Mouse (Mus musculus) heart, postnatal 14 days (tissue): Measurements from ENCODE around the gene Stac3. TPM values are rescaled to one million over a fixed set of nuclear protein-coding genes. Genes with fewer than 3 reads are reported as not detected.
A peak's percentile ranks its signal among the peaks of the same experiment; 100 is the strongest.

Experiments
- DNase-seq, 2 experiments: peaks; one replicate each; pipeline ENCODE4 v3.0.0; 2021 to 2022
- intact Hi-C: fragments of 180-260 bp; cut with DNase I; formaldehyde crosslinking; loops from one replicate; pipeline ENCODE4 v1.15.1; 2025
- total RNA-seq, 2 experiments: library from RNA; stranded (reverse); gene quantifications; 2 replicates each; pipeline ENCODE4 v1.2.3; 2021

The Stac3 gene
- total RNA-seq, 2 experiments from 2014 or later = 0.88 to 2.1 TPM

DNA sequence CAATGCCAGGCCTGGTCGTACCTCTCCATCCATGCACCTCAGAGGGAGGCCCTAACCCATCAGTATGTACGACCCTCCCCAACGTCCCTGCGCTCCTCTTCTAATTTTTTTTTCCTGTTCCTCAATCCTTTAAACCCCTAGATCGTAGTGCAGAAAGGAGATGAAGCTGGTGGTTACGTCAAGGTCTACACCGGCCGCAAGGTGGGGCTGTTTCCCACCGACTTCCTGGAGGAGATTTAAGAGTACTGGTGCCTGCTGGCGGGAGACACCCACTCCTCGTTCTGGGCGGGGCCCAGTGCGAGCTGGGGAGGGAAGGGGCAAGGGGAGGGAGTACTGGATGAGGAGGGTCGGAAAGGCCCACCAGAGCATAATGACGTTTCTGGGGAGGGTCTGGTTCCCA lies 6.8 kb downstream of the Stac3 start:
- intact Hi-C loops = no loop called here
- peak; percentile 71 to 82 for DNase-seq

DNA sequence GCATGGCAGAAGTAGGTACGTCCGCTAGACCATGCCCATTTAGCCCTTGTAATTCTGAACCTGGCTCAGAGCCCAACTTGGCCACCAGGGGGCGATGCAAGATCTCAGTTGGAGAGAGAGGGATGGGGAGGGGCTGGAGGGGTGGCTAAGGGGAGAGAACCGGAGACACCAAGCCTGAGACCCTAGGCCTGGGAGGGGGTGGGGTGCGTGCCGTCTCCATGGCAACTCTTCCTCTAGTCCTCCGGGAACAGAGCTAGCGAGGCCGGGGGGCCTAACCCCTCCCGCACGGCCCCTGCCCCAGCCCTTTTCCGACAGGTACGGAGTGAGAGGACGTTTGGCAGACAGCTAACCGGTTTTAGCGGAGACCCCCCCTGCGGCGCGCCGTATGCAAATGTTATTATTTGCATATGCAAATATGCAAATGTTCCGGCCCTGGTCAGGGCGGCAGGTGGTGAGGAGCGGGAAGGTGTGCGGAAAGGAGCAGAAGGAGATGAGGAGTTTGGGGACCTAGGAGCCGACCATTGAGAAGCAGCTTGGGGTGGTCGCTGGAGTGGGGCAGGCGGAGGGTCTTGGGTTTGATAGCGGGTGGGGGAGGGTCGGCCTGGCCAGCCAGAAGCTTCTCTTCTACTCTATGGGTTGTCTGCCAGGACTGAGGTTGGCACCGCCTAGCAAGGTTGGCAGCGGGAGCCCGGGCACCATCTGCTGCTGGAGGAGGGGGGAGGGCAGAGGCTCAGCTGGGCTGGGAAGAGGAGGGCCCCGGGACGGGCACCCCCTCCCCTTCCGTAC lies 7.8 kb downstream of the Stac3 start:
- intact Hi-C loops = loop anchor here (1.0 kb wide), 1 partner anchor 28 kb away; no protein-coding TSS in a partner anchor
- DNase-seq = peak; percentile 81 to 90

DNA sequence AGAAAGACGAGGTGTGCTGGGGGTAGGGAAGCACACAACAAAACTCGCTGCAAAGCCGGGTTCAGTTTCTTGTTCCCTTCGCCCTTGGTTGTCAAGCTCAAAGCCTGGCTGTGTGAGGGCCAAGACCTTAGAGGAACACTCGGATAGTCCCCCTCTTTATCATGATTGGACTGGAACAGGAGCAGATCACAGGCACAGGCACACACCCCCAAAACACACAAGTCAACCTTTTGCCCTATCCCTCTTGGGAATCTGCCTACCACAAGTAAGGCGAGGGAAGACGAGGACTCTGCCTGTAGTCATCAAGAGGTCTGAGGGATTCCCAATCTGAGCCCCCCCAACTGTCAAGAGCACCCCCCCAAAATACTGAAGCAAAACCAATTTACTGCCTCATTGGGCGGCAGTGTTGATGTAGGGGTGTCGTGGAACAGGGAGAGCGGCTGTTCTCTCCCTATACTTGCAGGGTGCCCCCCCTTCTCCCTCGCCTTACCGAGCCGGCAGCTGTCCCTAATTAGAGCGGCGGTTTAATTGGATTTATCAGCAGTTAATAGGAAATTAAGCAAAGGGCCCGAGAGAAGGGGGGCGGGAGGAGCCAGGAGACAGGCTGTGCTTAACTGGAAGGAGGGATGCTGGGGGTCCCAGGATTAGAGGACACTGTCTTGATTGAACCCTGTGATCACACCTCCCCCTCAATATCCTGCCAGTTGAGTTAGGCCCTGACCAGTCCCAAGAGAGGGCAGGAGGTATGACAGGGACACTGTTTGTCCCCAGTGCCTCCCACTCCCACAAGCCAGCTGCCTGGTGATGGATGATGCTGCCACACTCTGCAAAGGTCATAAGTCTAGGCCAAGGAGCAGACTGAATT lies 8.6 kb downstream of the Stac3 start:
- DNase-seq = no peak
- intact Hi-C loops = loop anchor here (1.0 kb wide), 1 partner anchor 27 kb away; no protein-coding TSS in a partner anchor

DNA sequence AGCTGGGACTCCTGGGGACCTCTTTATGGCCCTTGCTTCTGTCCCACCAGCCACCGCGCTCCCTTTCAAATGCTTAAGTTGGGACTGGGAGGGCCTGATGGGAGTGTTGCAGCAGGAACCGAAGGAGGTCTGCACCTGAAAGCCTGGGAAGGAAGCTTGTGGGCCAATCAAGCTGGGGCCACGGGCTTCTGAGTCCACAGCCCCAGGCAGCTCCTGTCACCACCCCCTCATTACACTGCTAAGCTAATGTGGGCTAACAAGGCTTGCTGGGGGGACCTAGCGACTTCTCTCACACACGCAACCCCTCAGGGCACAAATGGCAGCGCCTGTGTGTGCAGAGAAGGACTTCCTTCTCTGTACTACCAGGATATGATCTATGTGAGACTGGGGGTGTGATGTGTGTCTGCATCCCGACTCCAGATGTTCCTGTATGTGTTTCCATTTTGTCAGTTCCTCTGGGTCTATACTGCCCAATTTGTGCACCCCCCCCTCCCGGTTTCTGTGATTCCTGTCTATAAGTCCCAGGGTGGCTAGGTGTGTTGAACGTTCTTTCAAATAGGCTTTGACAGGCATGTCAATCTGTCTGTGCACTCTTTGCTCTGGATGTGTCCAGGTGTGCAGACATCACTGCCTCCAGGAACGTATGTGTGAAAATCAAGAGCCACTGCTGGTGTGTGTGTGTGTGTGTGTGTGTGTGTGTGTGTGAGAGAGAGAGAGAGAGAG lies 9.6 kb downstream of the Stac3 start:
- intact Hi-C loops = no loop called here
- no peak for DNase-seq

DNA sequence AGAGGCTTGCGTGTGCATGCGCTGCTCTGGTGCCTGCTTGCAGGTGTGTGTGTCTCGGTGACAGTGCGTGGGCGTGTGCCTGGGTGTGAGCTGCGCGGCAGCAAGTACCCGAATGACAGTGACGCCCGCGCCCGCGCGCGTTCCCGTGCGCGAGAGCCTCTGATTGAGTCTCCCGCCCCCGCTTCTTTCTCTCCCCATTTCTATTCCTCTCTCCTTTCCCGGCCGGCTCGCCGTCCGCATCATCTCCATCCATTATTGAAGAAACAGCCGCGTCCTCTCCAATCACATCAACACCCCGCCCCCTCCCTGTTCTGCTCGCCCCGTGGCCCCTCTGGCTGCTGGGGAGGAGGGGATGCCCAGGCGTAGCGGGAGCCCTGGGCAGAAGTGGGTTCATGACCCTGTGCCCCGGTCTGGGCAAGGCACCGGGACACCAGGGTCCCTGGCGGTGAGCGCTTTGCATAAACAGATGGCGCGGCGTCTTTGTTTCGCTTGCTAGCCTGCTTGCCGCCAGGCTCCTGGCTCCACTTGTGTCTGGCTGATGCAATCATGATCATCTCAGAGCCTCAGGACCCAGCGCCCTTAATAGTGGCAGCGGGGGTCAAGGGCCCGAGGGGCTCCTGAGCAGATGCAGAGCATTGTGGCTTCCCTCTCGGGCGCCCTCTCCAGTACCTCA lies 10.3 kb downstream of the Stac3 start:
- peak; percentile 33 to 40 for DNase-seq
- intact Hi-C loops = no loop called here

DNA sequence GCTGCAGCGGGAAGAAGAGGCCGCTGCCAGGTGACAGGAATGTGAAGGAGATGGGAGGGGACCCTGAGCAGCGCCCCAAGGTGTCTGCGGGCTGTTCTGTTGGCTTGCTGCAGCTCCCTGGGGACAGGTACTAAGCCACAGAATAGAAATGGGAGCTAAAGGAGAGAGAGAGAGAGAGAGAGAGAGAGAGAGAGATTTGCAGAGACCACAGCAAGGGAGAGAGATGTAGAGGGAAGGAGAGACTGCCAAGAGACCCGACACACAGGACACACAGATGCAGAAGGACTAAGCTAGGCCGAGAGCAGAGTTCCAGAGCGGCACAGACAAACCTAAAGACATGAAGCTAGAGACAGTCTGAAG lies 10.8 kb downstream of the Stac3 start:
- intact Hi-C loops = no loop called here
- peak in 1 of 2 experiments; percentile 40 for DNase-seq

DNA sequence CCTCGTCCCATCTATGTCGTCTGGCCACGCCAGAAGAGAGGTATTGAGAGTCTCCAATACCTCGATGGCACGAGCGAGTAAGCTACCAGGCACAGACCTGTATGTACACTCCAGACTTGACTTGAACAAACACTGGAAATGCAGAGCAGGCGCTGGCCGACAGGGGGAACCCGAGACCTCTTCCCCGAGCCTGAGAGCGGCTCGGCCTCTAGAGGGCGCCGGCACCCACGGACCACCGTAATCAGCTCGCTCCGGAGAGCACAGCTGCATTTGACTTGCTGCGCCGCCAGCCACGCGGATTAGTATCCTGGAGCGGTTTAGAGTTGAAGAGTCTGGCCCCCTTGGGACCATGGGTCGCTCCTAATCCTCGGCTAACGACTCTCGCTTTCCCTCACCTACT lies 11.3 kb downstream of the Stac3 start:
- DNase-seq = peak; percentile 96 to 97
- intact Hi-C loops = loop anchor here (1.0 kb wide), 1 partner anchor 25 kb away; no protein-coding TSS in a partner anchor

DNA sequence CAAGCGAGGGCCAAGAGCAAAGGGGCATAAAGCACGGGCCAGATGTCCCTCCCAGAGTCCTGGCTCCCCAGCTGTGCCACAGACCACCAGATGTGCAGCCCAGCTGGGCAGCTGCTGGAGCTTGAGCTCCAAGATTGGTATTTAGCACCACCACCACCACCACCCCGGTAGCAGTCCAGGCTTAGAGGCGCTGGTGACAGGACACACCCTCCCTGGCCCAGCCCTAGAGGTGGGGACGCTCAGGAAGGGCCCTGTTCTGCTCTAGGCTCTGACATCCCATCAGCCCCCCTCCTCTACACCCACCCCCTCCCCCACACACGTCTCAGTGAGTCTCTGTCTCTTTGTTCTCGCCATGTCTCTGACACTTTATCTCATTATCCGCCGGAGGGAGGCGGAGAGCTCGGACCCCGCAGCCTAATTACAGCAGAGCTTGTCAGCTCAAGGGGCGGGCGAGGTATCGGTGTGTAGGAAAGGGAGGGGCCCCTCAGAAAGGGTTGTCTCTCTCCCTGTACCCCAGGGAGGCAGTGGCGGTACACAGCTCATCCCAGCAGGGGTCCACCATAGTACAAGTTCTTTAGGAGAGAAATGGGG lies 12.1 kb downstream of the Stac3 start:
- intact Hi-C loops = loop anchor here (1.0 kb wide), 1 partner anchor 25 kb away; no protein-coding TSS in a partner anchor
- no peak for DNase-seq

DNA sequence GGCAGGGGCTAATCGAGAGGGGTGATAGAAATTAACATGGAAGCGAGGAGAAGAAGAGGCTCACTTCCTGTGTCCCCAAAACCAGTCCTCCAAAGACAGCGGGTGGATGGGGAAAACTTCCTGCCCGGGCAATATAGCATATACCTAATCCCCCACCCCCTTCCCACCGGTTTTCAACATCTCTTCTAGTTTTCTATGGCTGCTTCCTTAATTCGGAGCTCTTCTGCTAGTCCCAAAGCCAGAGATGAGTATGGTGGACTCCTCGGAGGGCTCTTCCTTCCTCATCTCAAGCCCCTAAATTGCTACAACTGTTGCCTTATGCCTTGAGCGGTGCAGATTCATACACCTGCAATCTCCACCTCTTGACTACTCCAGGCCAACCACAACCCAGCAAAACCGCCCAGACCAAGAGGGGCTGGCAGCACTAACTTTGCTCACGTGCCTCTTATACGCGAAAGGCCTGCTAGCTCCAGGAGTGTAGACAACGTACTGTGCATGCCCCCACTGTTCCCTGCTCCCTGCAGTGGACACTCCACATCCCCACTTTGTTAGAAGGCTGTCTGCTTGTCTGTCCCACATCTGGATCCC lies 12.7 kb downstream of the Stac3 start:
- no peak for DNase-seq
- intact Hi-C loops = no loop called here

DNA sequence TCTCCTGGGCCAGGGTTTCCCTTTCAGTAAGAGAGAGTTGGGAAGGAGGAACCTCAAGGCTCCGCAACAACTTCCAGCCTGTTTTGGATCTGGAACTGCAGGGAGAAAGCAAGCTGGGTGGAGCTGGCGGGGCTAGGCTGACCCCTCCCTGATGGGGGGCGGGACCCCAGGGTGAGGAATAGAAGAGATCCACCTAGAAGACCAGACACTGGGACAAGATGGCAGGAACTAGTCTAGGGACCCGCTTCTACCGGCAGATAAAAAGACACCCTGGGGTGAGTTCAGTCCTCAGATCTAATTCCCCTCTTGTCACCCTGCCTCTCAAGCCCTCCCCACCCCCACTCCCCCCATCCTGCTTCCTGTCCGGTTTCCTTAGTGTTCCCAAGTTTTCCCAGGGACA lies 13.3 kb downstream of the Stac3 start, which contains the start of gene Ndufa4l2:
Gene Ndufa4l2, plus strand, starts transcription at position 204 of the 400 bp plus-strand sequence.
- DNase-seq = peak; percentile 64 to 71
- intact Hi-C loops = no loop called here

DNA sequence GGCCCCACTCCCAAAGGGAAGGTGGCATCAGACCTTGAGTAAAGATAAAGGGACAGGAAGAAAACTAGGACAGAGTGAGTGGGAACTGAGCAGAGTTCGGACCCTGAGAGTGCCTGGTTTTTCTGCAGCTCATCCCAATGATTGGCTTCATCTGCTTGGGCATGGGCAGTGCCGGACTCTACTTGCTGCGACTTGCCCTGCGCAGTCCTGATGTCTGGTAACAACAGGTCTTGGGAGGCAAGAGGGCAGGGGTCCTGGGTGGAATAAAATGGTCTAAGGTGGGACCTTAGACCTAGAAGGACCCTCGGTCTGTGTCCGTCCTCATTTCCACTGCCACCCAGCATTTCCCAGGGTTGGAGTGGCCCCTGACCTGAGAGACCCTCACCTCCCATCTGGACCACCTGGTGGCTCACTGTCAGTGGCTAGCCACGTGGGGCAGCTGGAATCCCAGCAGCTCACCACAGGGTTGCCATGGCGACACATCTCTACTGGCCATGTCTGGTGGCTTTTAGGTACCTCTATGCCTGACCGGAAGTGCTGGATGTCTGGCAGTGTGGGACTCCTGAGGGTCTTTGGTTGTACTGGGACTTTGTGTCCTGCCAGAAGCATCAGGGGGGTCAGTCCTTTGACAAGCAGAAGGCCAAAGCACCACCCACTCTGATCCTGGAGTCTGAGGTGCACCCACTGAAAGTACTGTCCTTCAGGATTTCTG lies 13.9 kb downstream of the Stac3 start:
- intact Hi-C loops = no loop called here

DNA sequence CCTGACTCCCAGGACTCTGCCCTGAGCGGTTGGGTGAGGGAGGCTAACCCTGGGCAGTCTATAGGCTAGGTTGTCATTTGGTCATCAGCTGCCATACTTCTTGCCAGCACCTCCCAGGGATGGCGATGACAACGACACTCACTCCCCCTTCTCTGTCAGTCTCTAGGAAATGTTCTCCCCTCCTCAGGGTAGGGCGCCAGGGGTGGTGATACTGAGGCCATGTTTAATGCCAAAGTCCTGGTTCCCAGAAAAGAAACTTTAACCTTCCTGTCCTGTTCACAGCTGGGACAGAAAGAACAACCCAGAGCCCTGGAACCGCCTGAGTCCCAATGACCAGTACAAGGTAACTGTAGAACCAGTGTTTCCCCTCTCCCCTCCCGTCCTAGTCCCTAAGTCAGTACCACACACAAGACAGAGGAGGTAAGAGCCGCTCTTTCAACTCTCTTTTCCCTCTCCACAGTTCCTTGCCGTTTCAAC lies 14.5 kb downstream of the Stac3 start:
- no peak for DNase-seq
- intact Hi-C loops = no loop called here

More for the DNA sequence above, 13.9 kb downstream of the Stac3 start:
- DNase-seq = no peak

DNA sequence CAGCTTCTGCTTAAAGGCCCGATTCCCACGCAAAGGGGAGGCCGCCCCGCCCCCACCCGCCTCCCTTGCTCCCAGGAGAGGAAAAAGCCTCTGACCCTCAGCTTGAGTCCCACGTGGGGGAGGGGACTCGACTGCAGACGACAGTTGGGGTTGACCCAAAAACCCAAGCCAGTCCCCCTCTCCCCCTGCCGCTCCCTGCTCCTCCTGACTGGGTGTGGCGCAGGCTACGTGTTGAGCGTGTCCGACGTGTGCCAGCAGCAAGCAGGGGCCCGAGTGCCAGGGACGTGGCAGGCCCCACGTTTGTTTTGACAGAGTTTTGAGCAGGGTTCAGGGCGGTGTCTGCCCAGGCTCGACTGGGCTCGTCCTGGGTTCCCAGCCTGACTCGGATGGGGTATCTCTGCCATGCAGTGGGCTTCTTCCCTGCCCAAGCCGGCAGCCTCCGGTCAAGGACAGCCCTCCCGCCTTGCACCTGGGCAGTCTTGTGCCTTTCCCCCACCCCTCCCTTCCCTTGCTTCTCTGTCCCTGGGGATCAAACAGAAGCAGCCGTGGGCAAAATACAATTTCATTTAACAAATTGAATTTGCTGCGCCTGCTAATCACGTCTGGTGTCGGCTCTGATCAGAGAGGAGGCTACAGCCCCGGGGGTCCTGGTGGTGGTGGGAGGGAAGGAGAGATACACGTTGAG lies 15.2 kb downstream of the Stac3 start:
- DNase-seq = peak; percentile 58 to 64
- intact Hi-C loops = no loop called here

DNA sequence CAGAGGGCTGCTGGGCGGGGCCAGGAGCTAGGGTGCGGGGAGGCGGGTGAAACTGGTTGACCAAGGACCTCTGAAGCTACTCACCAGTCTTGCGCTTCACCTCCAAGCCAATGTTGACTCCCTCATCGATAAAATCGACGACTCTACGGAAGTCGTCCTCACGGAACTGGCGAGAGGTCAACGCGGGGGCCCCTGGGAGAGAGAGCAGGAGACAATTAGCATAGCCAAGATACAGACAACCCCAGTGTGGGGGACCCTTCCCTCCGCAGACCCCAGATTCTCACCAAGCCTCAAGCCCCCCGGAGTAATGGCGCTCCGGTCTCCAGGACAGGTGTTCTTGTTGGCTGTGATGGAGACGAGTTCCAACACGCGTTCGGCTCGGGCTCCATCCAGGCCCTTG lies 16.5 kb downstream of the Stac3 start:
- no peak for DNase-seq
- intact Hi-C loops = no loop called here

DNA sequence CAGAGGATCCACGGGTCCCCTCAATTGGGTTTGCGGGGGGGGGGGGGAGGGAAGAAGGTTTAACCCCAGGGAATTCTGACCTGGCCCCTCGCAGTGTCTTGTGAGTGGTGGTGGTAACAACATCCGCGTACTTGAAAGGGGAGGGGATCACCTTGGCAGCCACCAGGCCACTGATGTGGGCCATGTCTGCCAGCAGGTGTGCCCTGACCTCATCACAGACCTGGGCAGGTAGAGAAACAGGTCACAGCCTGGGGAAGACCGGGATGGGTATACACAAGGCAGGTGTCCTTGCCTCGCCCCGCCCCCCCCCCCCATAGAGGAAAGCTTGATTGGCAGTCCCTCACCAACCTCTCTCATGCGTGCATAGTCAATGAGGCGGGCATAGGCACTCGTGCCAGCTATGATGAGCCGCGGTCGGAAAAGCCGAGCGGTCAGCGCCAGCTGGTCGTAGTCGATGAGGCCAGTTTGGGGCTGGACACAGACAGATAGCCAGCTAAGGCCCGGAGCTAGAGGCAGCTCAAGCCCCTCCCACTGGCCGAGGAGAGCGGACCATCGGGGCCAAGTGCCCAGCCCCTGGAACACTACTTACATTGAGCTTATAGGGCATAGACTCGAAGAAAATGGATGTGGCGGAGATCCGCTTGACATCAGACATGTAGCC lies 17.7 kb downstream of the Stac3 start:
- no peak for DNase-seq
- intact Hi-C loops = no loop called here

DNA sequence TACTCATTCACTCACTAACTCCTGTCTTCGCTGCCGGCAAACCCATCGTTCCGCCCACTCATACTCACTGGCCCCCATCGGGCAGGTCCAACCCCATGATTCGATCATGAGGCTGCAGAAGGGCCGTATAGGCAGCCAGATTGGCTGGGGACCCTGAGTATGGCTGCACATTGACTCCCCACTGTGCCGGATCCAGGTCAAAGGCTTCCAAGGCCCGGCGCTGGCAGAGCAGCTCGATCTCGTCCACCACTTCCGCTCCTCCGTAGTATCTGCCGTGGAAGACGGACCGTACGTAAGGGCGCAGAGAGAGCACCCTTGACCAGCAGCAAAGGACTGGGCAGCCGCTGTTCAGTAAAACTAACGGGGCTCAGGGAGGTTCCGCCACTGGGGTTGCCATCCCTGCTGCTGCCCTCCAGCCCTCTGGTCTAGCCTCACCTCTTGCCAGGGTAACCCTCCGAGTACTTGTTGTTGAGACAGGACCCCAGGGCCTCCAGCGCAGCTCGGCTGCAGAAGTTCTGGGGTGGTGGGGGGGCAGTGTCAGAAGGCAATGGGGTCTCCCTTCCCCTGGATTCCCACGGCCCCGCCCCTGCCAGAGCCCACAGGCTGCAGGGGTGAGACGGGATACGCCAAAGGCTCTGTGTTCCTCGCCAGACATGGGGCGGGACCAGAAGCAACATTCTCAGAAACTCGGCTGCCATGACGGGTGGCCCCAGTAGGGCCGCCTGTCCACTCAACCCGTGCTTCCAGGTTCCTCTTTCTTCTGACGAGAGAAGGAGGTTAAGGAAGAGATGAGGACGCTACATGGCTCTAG lies 18.6 kb downstream of the Stac3 start:
- DNase-seq = no peak
- intact Hi-C loops = no loop called here
